Mouse (Mus musculus) hindbrain, embryonic 11.5 days (tissue): ENCODE measurements around the gene Col2a1. TPM values are rescaled to one million over a fixed set of nuclear protein-coding genes. Genes with fewer than 3 reads are reported as not detected.

Source experiments
- ATAC-seq: fragments of 200-750 bp; cut with Nextera tagmentation; 2 replicates; pipeline ENCODE4 v1.8.0; 2017; ENCODE audit warnings: mild to moderate bottlenecking, moderate TSS enrichment, moderate library complexity; ENCODE audit not compliant: low FRiP score
- DNase-seq: peaks from one replicate; pipeline ENCODE4 v3.0.0-alpha.2; 2015; ENCODE audit warnings: low spot score
- H3K27ac ChIP-seq: fragments of 300-500 bp; sonication (generic); 2 replicates; pipeline ENCODE4 v1.5.1; 2014; ENCODE audit warnings: mild to moderate bottlenecking, low read depth, low read length
- H3K27me3 ChIP-seq: fragments of 300-500 bp; sonication (generic); 2 replicates; pipeline ENCODE4 v1.6.1; 2014; ENCODE audit warnings: mild to moderate bottlenecking, low read length, moderate library complexity, mixed read lengths; ENCODE audit not compliant: control insufficient read depth, insufficient read depth
- H3K36me3 ChIP-seq: fragments of 300-500 bp; sonication (generic); 2 replicates; pipeline ENCODE4 v1.6.1; 2014; ENCODE audit warnings: mild to moderate bottlenecking, low read length, moderate library complexity, mixed read lengths; ENCODE audit not compliant: control insufficient read depth, insufficient read depth
- H3K4me1 ChIP-seq: fragments of 300-500 bp; sonication (generic); replicated peaks from 2 replicates; pipeline ENCODE4 v1.6.1; 2014; ENCODE audit warnings: low read length, mixed read lengths; ENCODE audit not compliant: control insufficient read depth, insufficient read depth
- H3K4me2 ChIP-seq: fragments of 300-500 bp; sonication (generic); replicated peaks from 2 replicates; pipeline ENCODE4 v1.6.1; 2014; ENCODE audit warnings: mild to moderate bottlenecking, low read depth, low read length
- H3K4me3 ChIP-seq: fragments of 300-500 bp; sonication (generic); 2 replicates; pipeline ENCODE4 v1.5.1; 2014; ENCODE audit warnings: low read depth, low read length
- H3K9ac ChIP-seq: fragments of 300-500 bp; sonication (generic); 2 replicates; pipeline ENCODE4 v1.6.1; 2014; ENCODE audit warnings: low read depth, low read length
- H3K9me3 ChIP-seq: fragments of 300-500 bp; sonication (generic); 2 replicates; pipeline ENCODE4 v1.6.1; 2016; ENCODE audit warnings: low read length; ENCODE audit not compliant: control insufficient read depth
- WGBS: fragments of 180-500 bp; shearing (Covaris S2); extraction: QIAGEN DNeasy Blood & Tissue Kit; methylation state at CpG from one replicate; pipeline ENCODE4 v1.1.7; 2014; 5-methylcytosine and 5-hydroxymethylcytosine counted together
- polyA plus RNA-seq: library from polyadenylated mRNA; unstranded; fragments of >200 nt; fragmentation: Nextera tagmentation; extraction: Ambion mirVana; gene quantifications from 2 replicates; pipeline ENCODE4 v1.2.1, GENCODE M21; 2014

The Col2a1 gene
- polyA plus RNA-seq, 1 experiment from 2014 or later = 128 TPM

- WGBS = 76% methylated on average over 11 of the region's 11 CpGs
- ATAC-seq (no peak), DNase-seq (no peak)
- H3K9ac ChIP-seq = no peak overlapping the region
- no peak overlapping the region for H3K27ac ChIP-seq
- H3K4me3 ChIP-seq = no peak overlapping the region
- H3K36me3 ChIP-seq = no peaks in the 10 kb centered on the region
- no peak overlapping the region for H3K4me2 ChIP-seq
- no peaks in the 10 kb centered on the region for H3K27me3 ChIP-seq
- no peaks in the 10 kb centered on the region for H3K9me3 ChIP-seq
- no peaks in the 10 kb centered on the region for H3K4me1 ChIP-seq
These were observed 58.7 kb downstream of the Col2a1 start for GRCm38 (mm10) chr15:97945656-97946315.

- ATAC-seq = no peak
- H3K27me3 ChIP-seq = no peaks in the 10 kb centered on the region
- no peaks in the 10 kb centered on the region for H3K4me1 ChIP-seq
- no peak overlapping the region for H3K4me2 ChIP-seq
- no peaks in the 10 kb centered on the region for H3K9me3 ChIP-seq
- no peaks in the 10 kb centered on the region for H3K36me3 ChIP-seq
- no peak for DNase-seq
- H3K9ac ChIP-seq = no peak overlapping the region
- no peak overlapping the region for H3K4me3 ChIP-seq
- no peak overlapping the region for H3K27ac ChIP-seq
- WGBS = 78% methylated on average over 11 of the region's 11 CpGs
These were observed 59.4 kb downstream of the Col2a1 start for GRCm38 (mm10) chr15:97944919-97945574.

- 91% methylated on average over 8 of the region's 8 CpGs for WGBS
- H3K4me1 ChIP-seq = no peaks in the 10 kb centered on the region
- ATAC-seq = no peak
These were observed 61.1 kb downstream of the Col2a1 start for GRCm38 (mm10) chr15:97943356-97943755.

GRCm38 (mm10) chr15:97942538-97942937 lies 62.0 kb downstream of the Col2a1 start:
- Histone ChIP-seq H3K4me2 (no peak overlapping the region), H3K9ac (no peak overlapping the region), H3K4me1 (no peaks in the 10 kb centered on the region), H3K27ac (no peak overlapping the region), H3K36me3 (no peaks in the 10 kb centered on the region), H3K27me3 (no peaks in the 10 kb centered on the region), H3K4me3 (no peak overlapping the region), H3K9me3 (no peaks in the 10 kb centered on the region)
- 89% methylated on average over 8 of the region's 8 CpGs for WGBS
- DNase-seq (no peak), ATAC-seq (no peak)

More at GRCm38 (mm10) chr15:97943356-97943755, 61.1 kb downstream of the Col2a1 start:
- Histone ChIP-seq H3K4me2 (no peak overlapping the region), H3K4me3 (no peak overlapping the region), H3K27me3 (no peaks in the 10 kb centered on the region), H3K27ac (no peak overlapping the region), H3K9ac (no peak overlapping the region), H3K36me3 (no peaks in the 10 kb centered on the region), H3K9me3 (no peaks in the 10 kb centered on the region)
- no peak for DNase-seq

DNA sequence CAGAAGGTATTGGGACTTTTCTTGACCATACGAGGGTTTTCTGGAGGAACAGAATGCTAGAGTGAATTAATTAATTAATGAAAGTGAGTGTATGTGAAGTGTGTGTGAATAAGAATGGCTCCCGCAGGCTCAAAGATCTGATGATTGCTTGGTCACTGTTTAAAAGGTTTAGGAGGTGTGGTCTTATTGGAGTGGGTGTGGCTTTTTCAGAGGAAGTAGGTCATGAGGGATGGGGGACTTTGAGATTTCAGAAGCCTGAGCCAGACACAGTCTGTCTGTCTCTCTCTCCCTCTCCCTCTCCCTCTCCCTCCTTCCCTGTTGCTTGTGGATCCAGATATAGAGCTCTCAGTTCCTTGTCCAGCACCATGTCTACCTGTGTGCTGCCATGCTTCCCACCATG lies 63.2 kb downstream of the Col2a1 start:
- H3K4me2 ChIP-seq = no peak overlapping the region
- no peak overlapping the region for H3K9ac ChIP-seq
- no peaks in the 10 kb centered on the region for H3K9me3 ChIP-seq
- no peaks in the 10 kb centered on the region for H3K36me3 ChIP-seq
- ATAC-seq (no peak), DNase-seq (no peak)
- no peak overlapping the region for H3K27ac ChIP-seq
- H3K4me1 ChIP-seq = no peaks in the 10 kb centered on the region
- no peak overlapping the region for H3K4me3 ChIP-seq
- WGBS = 94% methylated on average over 2 of the region's 2 CpGs
- H3K27me3 ChIP-seq = no peaks in the 10 kb centered on the region

DNA sequence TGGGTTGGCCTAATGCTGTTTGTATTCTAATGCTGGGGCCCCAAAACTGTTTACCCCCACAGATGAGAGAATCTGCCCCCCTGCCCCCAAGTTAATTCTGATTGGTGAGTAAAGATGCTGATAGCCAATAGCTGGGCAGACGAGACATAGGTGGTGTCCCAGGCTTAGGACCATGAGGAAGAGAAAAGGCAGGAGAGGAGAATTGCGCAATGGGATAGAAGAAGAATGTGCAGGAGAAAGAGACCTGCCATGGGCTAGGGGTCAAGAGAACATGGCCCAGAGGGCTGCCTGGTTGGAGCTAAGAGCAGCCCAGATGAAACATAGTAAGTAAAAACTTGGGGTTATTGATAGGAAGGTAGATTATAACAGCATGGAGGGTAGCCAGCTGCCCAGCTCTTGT lies 64.4 kb downstream of the Col2a1 start:
- ATAC-seq = no peak
- no peak for DNase-seq
- no peak overlapping the region for H3K9ac ChIP-seq

DNA sequence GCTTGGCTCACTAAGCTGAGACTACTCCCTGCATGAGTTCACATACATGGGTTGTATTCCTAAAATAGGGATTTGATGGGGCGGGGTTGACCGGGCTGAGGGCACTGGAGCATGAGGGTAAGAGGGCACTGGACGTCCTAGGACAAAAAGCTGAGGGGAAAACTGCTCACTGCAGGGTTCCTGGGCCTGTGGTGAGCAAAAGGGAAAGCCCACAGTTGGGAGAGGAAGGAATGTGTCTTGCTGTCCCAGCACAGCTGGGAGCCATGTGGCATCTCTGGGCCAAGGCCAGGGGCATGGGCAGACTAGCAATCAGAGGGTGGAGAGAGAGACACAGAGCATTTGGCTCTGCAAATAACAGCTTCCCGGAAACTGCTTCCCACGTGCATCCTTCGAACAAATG lies 65.9 kb downstream of the Col2a1 start:
- H3K36me3 ChIP-seq = no peaks in the 10 kb centered on the region
- no peak overlapping the region for H3K27ac ChIP-seq
- no peak for ATAC-seq
- no peak overlapping the region for H3K4me2 ChIP-seq
- H3K9me3 ChIP-seq = no peaks in the 10 kb centered on the region
- H3K4me3 ChIP-seq = no peak overlapping the region
- DNase-seq = no peak
- 61% methylated on average over 6 of the region's 6 CpGs for WGBS
- no peaks in the 10 kb centered on the region for H3K27me3 ChIP-seq
- H3K4me1 ChIP-seq = no peaks in the 10 kb centered on the region
- H3K9ac ChIP-seq = no peak overlapping the region

More for the DNA sequence above, 64.4 kb downstream of the Col2a1 start:
- H3K4me2 ChIP-seq = no peak overlapping the region
- no peak overlapping the region for H3K27ac ChIP-seq
- 85% methylated on average over 2 of the region's 2 CpGs for WGBS
- no peaks in the 10 kb centered on the region for H3K4me1 ChIP-seq
- H3K27me3 ChIP-seq = no peaks in the 10 kb centered on the region
- no peaks in the 10 kb centered on the region for H3K9me3 ChIP-seq
- no peak overlapping the region for H3K4me3 ChIP-seq
- no peaks in the 10 kb centered on the region for H3K36me3 ChIP-seq

DNA sequence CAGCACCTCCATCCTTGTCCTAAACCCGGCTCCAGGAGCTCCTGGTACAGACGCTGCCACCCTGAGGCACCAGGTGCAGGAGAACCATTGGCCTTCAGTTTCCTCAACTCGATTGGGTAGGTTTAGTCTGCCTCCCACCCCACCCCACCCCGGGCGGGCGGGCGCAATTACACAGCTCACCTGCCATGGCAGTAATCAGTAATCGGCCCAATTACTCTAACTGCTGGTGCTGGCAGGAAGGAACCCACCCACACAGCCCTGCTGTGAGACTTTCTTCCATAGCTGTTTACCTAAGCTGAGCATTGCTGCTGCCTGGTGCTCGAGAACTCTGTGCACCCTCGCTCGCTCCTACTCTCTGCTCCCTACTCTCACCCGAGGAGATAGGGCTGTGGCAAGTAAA lies 72.1 kb downstream of the Col2a1 start:
- whole genome bisulfite sequencing = 92% methylated on average over 12 of the region's 12 CpGs

DNA sequence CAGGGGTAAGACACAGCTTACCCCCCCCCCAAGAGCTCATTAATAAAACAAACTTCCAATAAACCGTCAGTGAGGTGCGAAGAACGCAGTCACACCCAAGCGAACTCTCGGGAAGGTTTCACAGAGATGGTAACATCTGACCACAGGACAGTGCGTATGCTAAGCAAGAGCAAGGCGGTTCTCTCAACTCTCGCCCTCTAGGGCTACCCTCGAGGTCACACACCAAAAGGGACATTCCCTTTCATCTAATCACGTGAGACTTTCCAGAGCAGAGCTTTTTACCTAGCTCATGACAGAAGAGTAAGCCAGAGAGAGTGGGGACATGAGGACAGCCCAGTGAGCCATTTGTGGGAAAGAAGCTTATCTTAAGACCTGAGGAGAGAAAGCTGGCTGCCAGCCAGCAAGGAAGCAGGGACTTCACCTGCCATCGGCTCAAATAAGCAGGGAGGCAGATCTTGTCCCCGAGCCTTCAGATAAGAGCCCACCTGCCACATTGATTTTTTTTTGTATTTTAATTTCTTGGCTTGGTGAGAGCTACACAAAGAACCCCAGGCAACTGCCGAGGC lies 75.2 kb downstream of the Col2a1 start:
- H3K9ac ChIP-seq = no peak overlapping the region
- 67% methylated on average over 13 of the region's 13 CpGs for WGBS
- no peaks in the 10 kb centered on the region for H3K4me1 ChIP-seq
- no peak for DNase-seq
- no peaks in the 10 kb centered on the region for H3K9me3 ChIP-seq
- no peak overlapping the region for H3K27ac ChIP-seq
- H3K4me2 ChIP-seq = no peak overlapping the region
- H3K36me3 ChIP-seq = no peaks in the 10 kb centered on the region
- ATAC-seq = no peak
- H3K4me3 ChIP-seq = no peak overlapping the region
- H3K27me3 ChIP-seq = no peaks in the 10 kb centered on the region

More for the DNA sequence above, 72.1 kb downstream of the Col2a1 start:
- Histone ChIP-seq H3K4me3 (no peak overlapping the region), H3K27ac (no peak overlapping the region), H3K4me1 (no peaks in the 10 kb centered on the region), H3K36me3 (no peaks in the 10 kb centered on the region), H3K9me3 (no peaks in the 10 kb centered on the region), H3K9ac (no peak overlapping the region), H3K4me2 (no peak overlapping the region), H3K27me3 (no peaks in the 10 kb centered on the region)
- ATAC-seq (no peak), DNase-seq (no peak)
